Mouse (Mus musculus): ENCODE results near the gene Tnrc6b. TPM values are rescaled to one million over a fixed set of nuclear protein-coding genes. Genes with fewer than 3 reads are reported as not detected.

The Tnrc6b gene
- total and polyA plus RNA-seq, 3 experiments, result 19.8 to 52.0 (median 43.0) TPM

GRCm38 (mm10) chr15:80785699-80786098 lies 74.6 kb downstream of the Tnrc6b start:
- DNase-seq, result no peak

DNA sequence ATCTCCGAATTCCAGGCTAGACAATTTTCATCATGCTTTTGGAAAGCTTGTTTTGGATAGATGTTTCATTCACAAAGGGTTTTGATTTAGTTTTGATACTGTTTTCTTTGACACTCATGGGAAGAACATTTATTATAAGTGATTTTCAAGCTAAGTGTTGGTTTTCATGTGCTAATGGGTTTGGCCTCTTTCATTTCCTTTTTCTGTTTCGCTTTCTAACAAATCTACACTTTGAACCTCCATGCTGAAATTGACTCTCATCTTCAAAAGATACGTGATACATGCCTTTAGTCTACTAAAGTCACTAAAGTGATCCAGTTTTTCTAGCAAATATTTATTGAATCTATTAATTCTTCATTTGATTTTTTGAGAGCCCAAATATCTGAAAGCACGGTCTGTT lies 76.6 kb downstream of the Tnrc6b start:
- no peak for DNase-seq

DNA sequence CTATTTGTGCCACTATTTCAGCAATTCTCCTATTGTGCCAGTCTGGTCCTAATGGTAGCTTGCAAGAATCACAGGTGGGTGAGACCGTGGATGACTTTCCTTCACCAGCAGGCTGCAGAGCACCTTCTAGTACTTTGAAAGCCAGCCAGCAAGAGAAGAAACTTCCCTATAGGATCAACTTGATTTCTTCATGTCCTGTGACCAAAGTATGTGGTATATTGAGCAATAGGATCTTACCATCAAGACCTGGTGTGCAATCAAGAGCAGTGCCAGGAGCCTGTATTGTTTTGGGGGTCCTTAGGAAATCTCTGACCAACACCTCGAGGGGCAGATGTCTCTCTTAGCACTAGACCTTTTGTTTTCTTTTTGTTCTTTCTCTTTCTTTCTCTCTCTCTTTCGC lies 81.4 kb downstream of the Tnrc6b start:
- no peak for DNase-seq

- no peak for DNase-seq
These were observed 84.0 kb downstream of the Tnrc6b start for GRCm38 (mm10) chr15:80795076-80795475.

- peak; percentile 69 for DNase-seq
These were observed 86.6 kb downstream of the Tnrc6b start for GRCm38 (mm10) chr15:80797757-80798156.

GRCm38 (mm10) chr15:80798367-80799073 lies 87.4 kb downstream of the Tnrc6b start:
- peak; percentile 93 for DNase-seq

DNA sequence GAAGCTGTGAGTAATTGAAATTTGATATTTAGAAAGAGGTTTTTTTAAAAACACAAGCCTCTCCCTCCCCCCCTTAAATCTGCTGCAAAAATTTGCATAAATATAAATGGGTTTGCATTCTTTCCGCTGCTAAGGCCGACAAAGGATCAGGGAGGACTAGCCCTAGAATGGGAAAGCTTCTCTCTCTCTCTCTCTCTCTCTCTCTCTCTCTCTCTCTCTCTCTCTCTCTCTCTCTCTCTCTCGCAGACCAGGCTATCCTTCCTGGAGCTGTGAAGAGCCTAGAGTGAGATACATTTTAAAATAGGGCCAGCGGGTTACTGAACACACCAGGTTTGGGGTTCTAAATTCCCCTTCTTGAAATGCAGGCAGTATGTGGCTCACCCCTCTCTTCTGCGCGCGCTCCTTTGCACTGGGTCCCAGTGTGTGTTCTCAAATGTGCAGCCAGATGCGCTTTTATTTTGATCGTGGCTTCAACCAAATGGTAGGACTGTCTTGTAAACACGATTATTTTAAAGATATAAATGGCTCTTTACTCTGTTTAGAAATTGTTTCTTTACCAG lies 88.0 kb downstream of the Tnrc6b start:
- DNase-seq, result peak; percentile 73

- DNase-seq, result peak; percentile 68
These were observed 88.6 kb downstream of the Tnrc6b start for GRCm38 (mm10) chr15:80799634-80800137.

GRCm38 (mm10) chr15:80800201-80800600 lies 89.1 kb downstream of the Tnrc6b start:
- DNase-seq, result no peak

DNA sequence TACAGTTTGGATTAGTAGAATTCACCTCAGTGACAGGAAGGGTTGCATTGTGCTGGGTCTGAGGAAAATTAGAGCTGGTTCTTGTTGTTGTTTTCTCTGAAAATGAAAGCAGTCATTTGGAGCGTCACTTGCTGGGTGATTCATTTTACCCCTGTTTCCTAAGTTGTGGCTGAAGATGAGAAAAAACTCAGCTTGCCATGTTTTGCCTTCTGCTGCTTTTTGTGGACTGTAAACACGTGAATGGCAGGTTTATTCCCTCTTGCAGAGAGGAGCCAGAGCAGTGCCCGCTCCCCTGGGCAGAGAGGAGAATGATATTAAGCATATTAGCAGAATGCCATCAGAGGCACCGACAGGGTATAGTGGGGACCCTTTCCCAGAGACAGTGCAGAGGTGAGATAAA lies 89.7 kb downstream of the Tnrc6b start:
- peak; percentile 43 for DNase-seq

GRCm38 (mm10) chr15:80801597-80801996 lies 90.5 kb downstream of the Tnrc6b start:
- no peak for DNase-seq

GRCm38 (mm10) chr15:80807162-80807561 lies 96.0 kb downstream of the Tnrc6b start:
- no peak for DNase-seq

GRCm38 (mm10) chr15:80810226-80810625 lies 99.1 kb downstream of the Tnrc6b start:
- DNase-seq, result no peak

- peak; percentile 36 for DNase-seq
These were observed 101.7 kb downstream of the Tnrc6b start for GRCm38 (mm10) chr15:80812840-80813239.

DNA sequence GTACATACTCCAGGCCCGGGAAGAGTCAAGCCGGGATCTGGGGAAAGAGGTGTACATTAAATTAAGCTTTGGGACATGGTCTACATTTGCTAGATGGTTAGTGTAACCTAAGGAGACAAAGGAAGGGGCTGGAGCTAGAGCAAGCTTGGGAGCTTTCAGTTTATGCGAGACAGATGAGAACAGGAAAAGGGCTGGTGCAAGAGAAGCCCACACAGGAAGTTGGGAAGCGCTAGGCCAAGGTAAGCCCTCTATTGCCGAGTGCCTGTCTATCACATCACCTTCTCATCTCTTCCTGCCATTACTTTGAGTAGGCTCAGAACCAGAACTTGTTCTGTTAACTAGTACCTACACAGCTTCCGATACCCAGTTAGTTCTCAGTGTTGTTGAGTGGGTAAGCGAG lies 103.7 kb downstream of the Tnrc6b start:
- no peak for DNase-seq

GRCm38 (mm10) chr15:80822276-80822675 lies 111.2 kb downstream of the Tnrc6b start:
- DNase-seq, result no peak

GRCm38 (mm10) chr15:80831170-80831569 lies 120.1 kb downstream of the Tnrc6b start:
- DNase-seq, result no peak

- DNase-seq, result no peak
These were observed 121.7 kb downstream of the Tnrc6b start for GRCm38 (mm10) chr15:80832808-80833207.

DNA sequence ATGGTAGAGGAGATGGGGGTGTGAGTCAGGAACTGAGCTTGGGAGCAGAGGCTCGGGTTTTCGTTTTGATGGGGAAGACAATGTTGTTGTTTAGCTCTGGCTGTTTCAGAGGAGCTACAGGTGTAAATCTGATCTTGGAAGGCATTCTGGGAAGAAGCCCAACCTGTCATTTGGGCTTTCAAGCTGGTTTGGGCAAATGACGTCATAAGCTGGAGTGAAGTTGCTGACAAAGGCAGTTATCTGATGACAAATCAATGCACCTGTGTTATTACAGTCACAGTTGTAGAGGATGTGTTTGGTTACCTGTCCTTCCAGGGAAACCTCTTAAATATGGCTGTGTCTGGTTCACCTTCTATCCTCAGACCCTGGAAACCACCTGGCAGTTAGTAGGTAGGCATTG lies 125.1 kb downstream of the Tnrc6b start:
- peak; percentile 32 for DNase-seq

GRCm38 (mm10) chr15:80838836-80839235 lies 127.7 kb downstream of the Tnrc6b start:
- no peak for DNase-seq

DNA sequence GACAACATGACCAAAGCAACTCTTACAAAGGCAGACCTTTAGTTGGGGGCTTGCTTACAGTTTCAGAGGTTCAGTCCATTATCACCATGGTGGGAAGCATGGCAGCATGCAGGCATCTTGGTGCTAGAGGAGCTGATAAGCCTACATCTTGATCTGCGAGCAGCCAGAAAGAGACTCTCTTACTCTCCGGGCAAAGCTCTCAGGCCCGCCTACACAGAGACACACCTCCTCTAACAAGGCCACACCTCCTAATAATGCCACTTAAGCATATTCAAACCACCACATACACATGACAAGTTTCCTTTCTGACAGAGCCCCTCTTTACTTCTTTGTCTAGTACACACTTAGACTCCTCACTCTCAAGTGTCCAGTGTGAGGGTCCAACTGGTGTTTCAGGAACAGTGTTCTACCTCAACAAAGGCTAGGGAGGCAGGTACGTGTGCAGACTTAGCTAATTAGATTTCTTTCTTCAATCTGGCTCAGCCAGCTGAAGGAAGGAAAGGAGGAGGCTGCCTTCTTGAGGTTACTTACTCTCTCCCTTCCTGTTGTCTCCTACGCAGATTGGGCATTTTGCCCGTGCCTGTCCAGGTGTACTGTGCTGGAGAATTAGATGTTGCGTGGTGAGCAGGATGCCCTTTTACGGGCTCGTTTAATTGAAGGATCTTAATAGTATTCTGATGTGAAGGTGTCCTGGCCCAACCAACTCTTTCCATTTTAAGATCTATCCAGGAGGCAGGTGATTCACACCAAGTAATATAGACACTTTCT lies 128.7 kb downstream of the Tnrc6b start:
- DNase-seq, result no peak

GRCm38 (mm10) chr15:80844262-80844661 lies 133.1 kb downstream of the Tnrc6b start:
- DNase-seq, result no peak

DNA sequence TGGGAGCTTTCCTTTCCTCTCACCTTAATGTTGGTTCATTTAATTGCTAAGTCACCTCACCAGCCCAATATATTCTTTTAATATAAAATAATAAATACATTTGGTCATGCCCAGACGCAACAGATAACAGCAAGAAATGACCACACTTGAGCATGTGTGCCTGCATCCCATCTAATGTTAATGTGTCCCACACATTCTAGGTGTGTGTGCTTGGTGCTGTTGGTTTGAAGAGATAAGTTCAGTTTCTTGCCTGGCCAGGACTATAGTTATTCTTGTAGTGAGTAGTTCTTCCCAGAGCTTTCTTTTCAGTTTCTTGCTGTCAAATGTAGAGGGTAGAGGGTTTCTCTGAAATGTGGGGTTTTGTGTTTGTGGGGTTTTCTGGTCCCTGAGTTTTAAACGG lies 133.8 kb downstream of the Tnrc6b start:
- DNase-seq, result no peak
